Mouse (Mus musculus): Measurements from ENCODE around the gene Olfr338. TPM values are rescaled to one million over a fixed set of nuclear protein-coding genes. Genes with fewer than 3 reads are reported as not detected.
"Not testable (repeated sequence)": the region's sequence is repeated elsewhere in the genome, so short reads cannot be mapped to it uniquely, and the experiment has no call there.

The Olfr338 gene
- polyA plus RNA-seq (2016; fragmentation: Nextera tagmentation; extraction: Ambion mirVana), result 0.03 TPM in 1 of 2 replicates, not detected in the other

DNA sequence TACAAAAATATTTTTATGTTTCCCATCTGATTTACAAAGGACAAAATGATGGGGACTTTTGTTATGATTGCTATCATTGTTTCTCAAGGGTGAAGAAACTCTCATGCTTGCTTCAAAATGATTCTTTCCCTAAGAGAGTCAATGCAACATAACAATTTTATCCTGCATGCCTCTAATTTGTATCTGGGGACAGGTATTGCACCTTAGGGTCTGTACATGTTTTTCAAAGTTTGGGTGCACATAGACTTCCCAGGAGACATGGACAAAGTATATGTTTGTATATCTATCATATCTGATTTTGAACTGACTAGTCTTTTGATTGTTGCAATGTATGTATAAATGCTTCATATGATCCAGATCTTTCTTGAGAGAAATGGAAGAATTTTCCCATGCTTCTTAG lies at the start of gene Olfr338:
Gene Olfr338, plus strand, starts transcription at position 301 of the 400 bp plus-strand sequence.
- H3K4me3 ChIP-seq, result no peak within 1 kb of the TSS
- DNase-seq (ENCODE audit: low spot score), result no peak
- no peak within 1 kb of the TSS for H3K27ac ChIP-seq
- no peaks in the 10 kb centered on the region for H3K36me3 ChIP-seq
- no peaks in the 10 kb centered on the region for H3K4me1 ChIP-seq
- H3K9me3 ChIP-seq (replicated peaks), result no peaks in the 10 kb centered on the region
- H3K27me3 ChIP-seq (ENCODE audit: low read depth, poor library complexity, severe bottlenecking), result no peaks in the 10 kb centered on the region

GRCm38 (mm10) chr2:36415174-36415573 lies 41.9 kb downstream of the Olfr338 start:
- WGBS, result 93% methylated on average over 3 of the region's 3 CpGs
- H3K36me3 ChIP-seq; H3K27ac ChIP-seq; H3K9me3 ChIP-seq (replicated peaks); H3K27me3 ChIP-seq (ENCODE audit: low read depth, poor library complexity, severe bottlenecking); DNase-seq (ENCODE audit: low spot score); H3K4me3 ChIP-seq; H3K4me1 ChIP-seq: not testable (repeated sequence)

- 91% methylated on average over 7 of the region's 7 CpGs for WGBS
- not testable (repeated sequence) for DNase-seq (ENCODE audit: low spot score); H3K27ac ChIP-seq; H3K27me3 ChIP-seq (ENCODE audit: low read depth, poor library complexity, severe bottlenecking); H3K4me1 ChIP-seq; H3K4me3 ChIP-seq; H3K9me3 ChIP-seq (replicated peaks); H3K36me3 ChIP-seq
Measured at GRCm38 (mm10) chr2:36415591-36415990, 42.3 kb downstream of the Olfr338 start.

GRCm38 (mm10) chr2:36418647-36419046 lies 45.3 kb downstream of the Olfr338 start, which contains the start of gene Olfr339:
Gene Olfr339, plus strand, starts transcription at chr2:36418947.
- WGBS, result 90% methylated on average over 3 of the region's 3 CpGs
- DNase-seq (ENCODE audit: low spot score), result no peak
- no peaks in the 10 kb centered on the region for H3K27me3 ChIP-seq (ENCODE audit: low read depth, poor library complexity, severe bottlenecking)

More at GRCm38 (mm10) chr2:36418647-36419046, 45.3 kb downstream of the Olfr338 start, which contains the start of gene Olfr339:
- no peaks in the 10 kb centered on the region for H3K9me3 ChIP-seq (replicated peaks)
- H3K4me1 ChIP-seq, result no peaks in the 10 kb centered on the region
- no peak within 1 kb of the TSS for H3K27ac ChIP-seq
- no peaks in the 10 kb centered on the region for H3K36me3 ChIP-seq
- H3K4me3 ChIP-seq, result no peak within 1 kb of the TSS

Other genes starting within 250 kb of the Olfr338 start
- 23.0 and 27.1 TPM in 2 replicates for gene Mrrf, start 237.1 kb upstream of the Olfr338 start, polyA plus RNA-seq (2016; fragmentation: Nextera tagmentation; extraction: Ambion mirVana)
- 74.4 and 85.3 TPM in 2 replicates for gene Rbm18, start 236.7 kb upstream of the Olfr338 start, polyA plus RNA-seq (2016; fragmentation: Nextera tagmentation; extraction: Ambion mirVana)
- gene Ptgs1, start 143.1 kb upstream of the Olfr338 start, polyA plus RNA-seq (2016; fragmentation: Nextera tagmentation; extraction: Ambion mirVana), result 2.9 and 3.3 TPM in 2 replicates
- not detected in 2 replicates for gene Olfr339, start 45.4 kb downstream of the Olfr338 start, polyA plus RNA-seq (2016; fragmentation: Nextera tagmentation; extraction: Ambion mirVana)
- gene Olfr340, start 79.1 kb downstream of the Olfr338 start, polyA plus RNA-seq (2016; fragmentation: Nextera tagmentation; extraction: Ambion mirVana), result not detected in 2 replicates
- not detected in 2 replicates for gene Olfr341, start 108.9 kb downstream of the Olfr338 start, polyA plus RNA-seq (2016; fragmentation: Nextera tagmentation; extraction: Ambion mirVana)
- not detected in 2 replicates for gene Olfr342, start 151.5 kb downstream of the Olfr338 start, polyA plus RNA-seq (2016; fragmentation: Nextera tagmentation; extraction: Ambion mirVana)
- not detected in 2 replicates for gene Olfr344, start 193.1 kb downstream of the Olfr338 start, polyA plus RNA-seq (2016; fragmentation: Nextera tagmentation; extraction: Ambion mirVana)

Measured in limb, embryonic 10.5 days (tissue).